Mouse (Mus musculus) ES-E14 (cell line): ENCODE results near the gene Bcl7a.

Experiments
- HCFC1 ChIP-seq: IDR thresholded peaks from 2 replicates; pipeline ENCODE4 v1.6.1; 2012; ENCODE audit warnings: low read length, inconsistent platforms, borderline replicate concordance; ENCODE audit not compliant: insufficient read depth
- MAFK ChIP-seq: IDR thresholded peaks from 2 replicates; pipeline ENCODE4 v1.6.1; 2014; ENCODE audit warnings: mild to moderate bottlenecking, low read depth, low read length, inconsistent platforms; ENCODE audit not compliant: insufficient read depth

DNA sequence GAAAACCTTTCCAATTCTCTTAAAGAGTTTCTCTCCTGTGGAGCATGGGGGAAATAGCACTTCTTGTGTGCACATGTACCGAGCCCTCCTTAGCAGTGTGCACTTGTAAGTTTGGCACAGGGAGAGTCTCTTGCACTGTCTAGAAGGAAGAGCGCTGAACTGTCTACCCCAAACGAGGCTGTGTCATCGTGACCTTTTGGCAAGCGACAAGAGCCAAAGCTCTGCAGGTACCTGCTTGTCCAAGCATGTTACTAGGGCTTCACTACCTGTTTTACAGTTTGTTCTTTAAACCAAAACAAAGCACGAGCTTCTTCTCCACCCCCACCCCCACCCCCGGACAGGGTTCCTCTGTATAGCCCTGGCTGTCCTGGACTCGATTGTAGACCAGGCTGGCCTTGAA lies 15.9 kb upstream of the Bcl7a start:
- TF ChIP-seq HCFC1 (no peak), MAFK (no peak)
